12 mouse cellular contexts compared by ENCODE assay signal in the genomic region with DNA sequence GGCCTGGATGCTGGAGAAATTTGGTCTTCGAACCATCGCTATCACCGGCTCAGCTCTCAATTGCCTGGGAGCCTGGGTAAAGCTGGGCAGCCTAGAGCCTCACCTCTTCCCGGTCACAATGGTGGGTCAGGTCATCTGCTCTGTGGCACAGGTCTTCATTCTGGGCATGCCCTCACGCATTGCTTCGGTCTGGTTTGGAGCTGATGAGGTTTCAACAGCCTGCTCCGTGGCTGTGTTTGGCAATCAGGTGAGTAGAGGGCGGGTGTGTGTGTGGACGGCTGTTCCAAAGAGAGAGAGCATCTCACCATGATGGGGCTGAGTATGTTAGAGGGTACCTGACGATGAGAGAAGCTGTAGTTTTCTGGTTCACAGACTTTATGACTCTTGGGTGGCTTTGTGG. TPM values are rescaled to one million over a fixed set of nuclear protein-coding genes. Genes with fewer than 3 reads are reported as not detected.
DNase-seq lines count a peak whose midpoint lies in the region; ATAC-seq lines count a peak whose summit lies in the region.
"Had no signal": no experiment of that assay in that cellular context is flagged by ENCODE, and none has a peak within 500 bp of the region (broad histone marks: within the 10 kb centered on the region; RNA-seq: fewer than 3 reads in every experiment).

No protein-coding gene starts in this region.

- no peak overlapping the region for H3K27ac ChIP-seq in heart, embryonic 12.5 days (ENCODE audit: poor library complexity, severe bottlenecking)
- H3K27ac ChIP-seq in limb, embryonic 13.5 days, result no peak overlapping the region
- no peak overlapping the region for H3K27ac ChIP-seq in neural tube, embryonic 15.5 days (replicated peaks)
- H3K27ac ChIP-seq: forebrain, embryonic 12.5 days had no signal

- peaks cover 13% of the 10 kb centered on the region for H3K4me1 ChIP-seq in heart, embryonic 12.5 days (replicated peaks)
- H3K4me1 ChIP-seq in limb, embryonic 13.5 days, result peaks cover 8% of the 10 kb centered on the region
- peaks cover 16% of the 10 kb centered on the region for H3K4me1 ChIP-seq in neural tube, embryonic 15.5 days

- H3K4me3 ChIP-seq in heart, embryonic 12.5 days, result peak overlapping the region; percentile 57
- peak overlapping the region; percentile 54; the same call in 1 of the 2 replicates for H3K4me3 ChIP-seq in limb, embryonic 13.5 days
- peak overlapping the region; percentile 42; the same call in 1 of the 2 replicates for H3K4me3 ChIP-seq in neural tube, embryonic 15.5 days (replicated peaks)

- WGBS in heart, embryonic 12.5 days, result 76% methylated on average over 10 of the region's 10 CpGs
- whole genome bisulfite sequencing in limb, embryonic 13.5 days, result 85% methylated on average over 10 of the region's 10 CpGs
- 88% methylated on average over 10 of the region's 10 CpGs for WGBS in neural tube, embryonic 15.5 days

- no peak for ATAC-seq in heart, embryonic 12.5 days (ENCODE audit: insufficient number of reproducible peaks, low FRiP score)
- no peak for ATAC-seq in limb, embryonic 13.5 days (ENCODE audit: low FRiP score, low read depth)
- no peak for ATAC-seq in neural tube, embryonic 15.5 days (ENCODE audit: low FRiP score)

- H3K9me3 ChIP-seq in heart, embryonic 12.5 days (replicated peaks), result no peaks in the 10 kb centered on the region
- H3K9me3 ChIP-seq in limb, embryonic 13.5 days, result no peaks in the 10 kb centered on the region
- H3K9me3 ChIP-seq in neural tube, embryonic 15.5 days (replicated peaks), result no peaks in the 10 kb centered on the region
- H3K9me3 ChIP-seq: forebrain, embryonic 12.5 days; megakaryocyte, embryonic 14.5 days had no signal

- no peak for DNase-seq in heart, postnatal 10 days
- peak; percentile 20 to 27 for DNase-seq in lung, adult 18-20 months
- no peak for DNase-seq in lung, postnatal 10 days
- no peak for DNase-seq in c-Kit-positive CD71-positive TER-119-positive erythroid progenitor cells, embryonic 14.5 days (ENCODE audit: low spot score)
- no peak for DNase-seq in left cerebral cortex, postnatal 25 days (ENCODE audit: low spot score in 2 of 2)
- DNase-seq: cerebellum, adult 8-10 months had no signal

- intact Hi-C loops in heart, postnatal 10 days (cut with DNase I), result loop anchor here (2.0 kb wide), 1 partner anchor 331 kb away; a partner anchor contains a TSS
- intact Hi-C loops in left cerebral cortex, postnatal 25 days (cut with DNase I), result loop anchor here (10.0 kb wide), 1 partner anchor 327 kb away; a partner anchor contains a TSS

- peak overlapping the region; percentile 97 for H3K4me2 ChIP-seq in heart, embryonic 12.5 days
- peak overlapping the region; percentile 94 for H3K4me2 ChIP-seq in limb, embryonic 13.5 days (replicated peaks)
- peak overlapping the region; percentile 90; the same call in 1 of the 2 replicates for H3K4me2 ChIP-seq in neural tube, embryonic 15.5 days

- no peak overlapping the region for H3K9ac ChIP-seq in heart, embryonic 12.5 days
- H3K9ac ChIP-seq in limb, embryonic 13.5 days, result no peak overlapping the region
- H3K9ac ChIP-seq in neural tube, embryonic 15.5 days (replicated peaks), result no peak overlapping the region

- no peaks in the 10 kb centered on the region for H3K36me3 ChIP-seq in heart, embryonic 12.5 days
- no peaks in the 10 kb centered on the region for H3K36me3 ChIP-seq in limb, embryonic 13.5 days
- no peaks in the 10 kb centered on the region for H3K36me3 ChIP-seq in neural tube, embryonic 15.5 days
- H3K36me3 ChIP-seq: forebrain, embryonic 12.5 days had no signal

- H3K27me3 ChIP-seq in heart, embryonic 12.5 days (replicated peaks), result peaks cover 6% of the 10 kb centered on the region
- H3K27me3 ChIP-seq in limb, embryonic 13.5 days, result peaks cover 15% of the 10 kb centered on the region
- peaks cover 25% of the 10 kb centered on the region for H3K27me3 ChIP-seq in neural tube, embryonic 15.5 days (replicated peaks)
- H3K27me3 ChIP-seq: CH12.LX had no signal

RNA-seq across cellular contexts. Expression of a gene that starts 1.0 kb away (rescaled TPM):
- 6.8 and 7.1 TPM in 2 replicates for polyA plus RNA-seq in heart, embryonic 12.5 days (2016; fragmentation: Nextera tagmentation; extraction: Ambion mirVana)
- total RNA-seq in heart, postnatal 10 days (2021), result 1 to 10 TPM; 3.3 to 3.8 TPM
- 2.2 and 3.2 TPM in 2 replicates for polyA plus RNA-seq in limb, embryonic 13.5 days (2015; fragmentation: Nextera tagmentation; extraction: Ambion mirVana)
- polyA plus RNA-seq in neural tube, embryonic 15.5 days (2015; fragmentation: Nextera tagmentation; extraction: Ambion mirVana), result 5.4 and 5.6 TPM in 2 replicates
- total RNA-seq in left cerebral cortex, postnatal 25 days (2021), result 1 to 10 TPM; 2.6 TPM

Comparison
In these comparisons a context has a peak if more than half of its experiments do, and no peak if none do; other contexts are left out.
1. DNase-seq: peak in lung, adult 18-20 months (2 of 2); none in heart, postnatal 10 days (0 of 2), lung, postnatal 10 days (single experiment), c-Kit-positive CD71-positive TER-119-positive erythroid progenitor cells, embryonic 14.5 days (single experiment) and left cerebral cortex, postnatal 25 days (0 of 2).
2. Peak in every context shown above with its lines, with median percentiles within 50 percentile points of each other: H3K4me2 ChIP-seq and H3K4me3 ChIP-seq.